Mouse (Mus musculus) ES-E14 (cell line): ENCODE measurements around the gene Fam155a.

Experiments
- CHD2 ChIP-seq: IDR thresholded peaks from 2 replicates; pipeline ENCODE4 v1.6.1; 2014; ENCODE audit warnings: mild to moderate bottlenecking, low read depth, low read length, inconsistent platforms
- MAFK ChIP-seq: IDR thresholded peaks from 2 replicates; pipeline ENCODE4 v1.6.1; 2014; ENCODE audit warnings: mild to moderate bottlenecking, low read depth, low read length, inconsistent platforms; ENCODE audit not compliant: insufficient read depth

DNA sequence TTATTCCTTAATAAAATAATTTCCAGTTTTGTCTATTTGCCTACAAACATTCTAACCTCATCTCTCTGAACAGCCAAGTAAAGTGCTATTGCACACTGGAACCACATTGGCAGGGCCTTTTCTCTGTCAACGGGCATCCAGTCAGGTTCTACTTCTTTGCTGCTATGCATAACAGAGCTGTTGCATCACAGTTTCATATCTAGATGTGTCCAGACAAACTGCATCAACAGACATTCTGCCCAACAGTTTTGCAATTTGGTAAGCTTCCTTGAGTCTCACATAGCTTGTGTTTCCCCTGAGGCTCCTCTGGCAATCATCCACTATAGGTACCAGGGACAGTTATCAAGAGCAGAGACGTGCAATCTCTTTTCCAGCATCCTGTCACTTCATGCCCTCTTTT, 199.0 kb downstream of the Fam155a start:
- no peak for TF ChIP-seq CHD2
- no peak for TF ChIP-seq MAFK
